Mouse (Mus musculus): ENCODE data around the gene Olfr270.

Olfr270 gene

DNA sequence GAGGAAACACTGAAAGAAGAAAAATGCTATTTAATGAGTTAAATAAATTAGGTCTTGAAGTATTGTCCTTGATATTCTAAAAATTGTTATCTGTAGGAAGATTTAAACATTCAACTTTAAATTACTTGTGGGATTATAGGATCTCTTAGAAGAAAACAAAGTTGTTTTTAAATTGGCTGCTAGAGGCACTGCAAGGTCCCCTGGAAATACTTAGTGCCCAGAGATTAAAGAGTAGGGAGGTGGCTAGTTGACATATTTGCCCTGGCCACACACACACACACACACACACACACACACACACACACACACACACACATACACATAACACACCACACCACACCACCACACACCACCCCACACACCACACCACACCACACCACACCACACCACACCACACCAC is at the start of gene Olfr270:
Gene Olfr270 (plus strand): TSS at position 301 of the 400 bp plus-strand sequence.
- no peak for DNase-seq

DNA sequence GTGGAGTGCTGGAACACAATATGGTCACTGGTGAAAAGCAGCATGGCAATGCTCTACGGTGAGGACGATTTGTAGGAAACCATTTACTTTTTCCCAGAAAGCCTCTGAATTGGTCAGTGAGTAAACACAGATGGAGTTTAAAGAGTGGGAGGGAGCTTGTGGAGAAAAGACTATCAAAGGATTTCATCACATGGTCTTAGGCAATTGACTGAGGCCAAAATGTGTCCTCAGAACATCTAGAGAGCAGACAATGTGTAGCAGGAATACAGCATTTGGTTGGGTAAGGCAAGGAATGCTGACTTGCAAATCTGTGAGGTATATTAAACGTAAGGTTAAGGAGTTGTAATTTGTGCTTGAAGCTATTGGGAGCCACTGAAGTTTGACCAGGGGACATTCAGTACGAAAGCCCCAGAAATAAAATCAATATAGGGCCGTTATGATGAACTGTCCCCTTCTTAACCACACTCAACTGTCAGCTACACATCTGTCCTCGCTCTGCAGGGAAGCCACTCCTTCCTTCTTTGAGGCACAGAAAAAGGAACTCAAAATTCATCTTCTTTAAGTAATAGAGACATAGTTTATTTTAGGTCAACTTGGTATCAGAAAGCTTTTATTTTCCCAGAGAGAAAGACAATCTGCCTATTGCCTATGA is 47.6 kb upstream of the Olfr270 start:
- DNase-seq: no peak

DNA sequence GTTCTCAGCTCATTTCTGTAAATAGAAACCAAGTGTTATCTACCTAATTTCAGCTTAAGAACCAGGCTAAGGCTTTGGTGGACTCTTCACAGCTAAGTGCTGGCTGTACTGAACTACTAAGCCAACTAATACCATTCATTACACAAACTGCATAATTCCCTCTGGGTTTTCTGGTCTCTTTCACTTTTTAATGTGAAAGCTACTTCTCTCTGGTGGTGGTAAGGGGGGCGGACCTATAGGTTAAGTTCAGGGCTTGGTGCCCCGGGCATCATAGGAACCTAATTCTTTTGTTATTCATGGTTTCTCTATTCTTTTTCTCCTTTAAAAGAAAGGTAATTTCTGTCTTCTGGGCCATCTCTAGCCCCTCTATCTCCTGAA is 47.0 kb upstream of the Olfr270 start:
- DNase-seq: no peak

DNA sequence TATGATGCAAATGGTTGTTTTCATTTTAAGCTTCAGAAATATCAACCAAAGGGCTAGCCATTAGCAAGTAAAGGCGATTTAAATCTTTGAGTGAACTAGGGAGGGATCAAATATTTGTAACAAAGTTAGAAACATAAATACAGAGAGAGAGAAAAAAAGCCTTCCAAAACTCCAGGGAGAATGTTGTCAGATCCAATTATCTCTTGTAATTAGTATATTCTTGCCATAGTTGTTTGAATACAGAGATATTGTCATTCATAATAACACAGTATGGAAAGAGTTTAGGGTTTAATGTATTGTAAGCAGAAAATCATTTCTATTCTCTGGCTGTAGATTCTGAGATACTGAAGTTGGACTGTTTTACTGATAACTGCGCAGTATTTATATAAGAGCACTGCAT is 45.3 kb upstream of the Olfr270 start, which contains the start of gene Olfr272:
Gene Olfr272 (minus strand): TSS at position 101 of the 400 bp plus-strand sequence.
- DNase-seq: no peak

DNA sequence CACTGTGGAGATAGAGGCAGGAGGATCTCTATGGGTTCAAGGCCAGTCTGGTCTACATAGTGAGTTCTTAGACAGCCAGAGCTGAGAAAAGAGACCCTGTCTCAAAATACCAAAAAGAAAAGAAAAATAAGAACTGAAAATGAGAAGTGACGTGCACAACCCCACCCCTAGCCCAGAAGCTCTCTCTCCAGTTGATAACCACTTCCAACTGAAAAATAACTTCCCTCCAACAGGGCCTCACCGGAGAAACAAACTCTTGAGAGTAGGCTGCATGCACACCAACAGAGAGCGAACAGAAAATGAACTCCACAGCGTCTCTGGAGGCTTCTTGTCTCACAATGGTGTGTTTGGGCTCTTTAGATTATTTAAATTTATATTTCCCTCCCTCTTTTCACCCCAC is 33.9 kb upstream of the Olfr270 start:
- DNase-seq: no peak

DNA sequence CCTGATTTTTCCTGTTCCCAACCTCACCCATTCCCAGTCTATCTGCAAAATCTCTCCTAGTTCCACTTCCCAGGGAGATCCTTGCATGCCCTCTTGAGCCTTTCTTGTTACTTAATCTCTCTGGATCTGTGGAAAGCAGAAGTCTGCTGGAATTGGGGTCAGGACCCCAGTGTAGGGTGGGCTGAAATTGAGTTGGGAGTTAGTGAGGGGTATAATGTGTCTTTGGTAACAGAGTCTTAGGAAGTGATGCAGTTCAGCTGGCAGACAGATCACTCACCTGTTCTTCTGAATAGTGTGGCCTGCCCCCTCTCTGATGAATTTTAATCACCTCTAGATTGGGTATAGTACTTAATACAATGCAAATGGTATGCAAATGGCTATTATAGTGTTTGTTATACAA is 17.7 kb upstream of the Olfr270 start:
- no peak for DNase-seq

DNA sequence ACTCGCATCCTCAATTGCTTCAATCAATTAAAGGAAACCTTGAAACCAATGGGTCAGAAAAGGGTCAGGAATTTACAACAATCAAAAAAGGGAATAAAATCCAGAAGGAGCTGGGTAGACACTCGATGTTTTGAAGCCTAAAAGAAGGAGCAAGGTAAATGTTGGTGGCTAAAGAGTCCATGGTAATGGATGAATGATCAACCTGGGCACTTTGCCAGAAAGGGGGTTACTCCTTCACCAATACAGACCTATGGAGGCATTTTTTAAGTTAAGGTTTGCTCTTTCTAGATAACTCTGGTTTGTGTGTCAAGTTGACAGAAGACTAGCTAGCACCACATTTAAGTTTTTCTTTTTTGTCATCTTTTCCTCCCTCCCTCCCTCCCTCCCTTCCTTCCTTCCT is 15.3 kb upstream of the Olfr270 start:
- DNase-seq: no peak

DNA sequence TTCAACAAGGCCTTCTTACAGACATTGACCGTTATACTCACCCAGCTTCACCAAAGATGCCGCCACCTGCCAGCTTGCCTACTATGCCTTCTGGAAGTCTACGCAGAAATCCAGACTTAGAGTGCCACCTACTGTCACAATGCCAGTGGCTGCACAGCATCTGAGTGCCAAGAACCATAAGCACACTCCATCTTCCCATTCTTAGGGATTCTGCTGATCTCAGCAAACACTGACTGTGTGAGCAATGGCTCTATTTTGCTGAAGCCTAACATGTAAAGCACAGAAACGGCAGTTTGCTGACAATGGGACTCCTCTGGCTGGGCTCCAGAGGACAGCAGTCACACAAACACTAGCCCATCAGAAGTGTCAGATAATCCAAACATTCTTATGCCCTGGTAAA is 5.7 kb upstream of the Olfr270 start:
- peak; percentile 20 to 29 for DNase-seq

DNA sequence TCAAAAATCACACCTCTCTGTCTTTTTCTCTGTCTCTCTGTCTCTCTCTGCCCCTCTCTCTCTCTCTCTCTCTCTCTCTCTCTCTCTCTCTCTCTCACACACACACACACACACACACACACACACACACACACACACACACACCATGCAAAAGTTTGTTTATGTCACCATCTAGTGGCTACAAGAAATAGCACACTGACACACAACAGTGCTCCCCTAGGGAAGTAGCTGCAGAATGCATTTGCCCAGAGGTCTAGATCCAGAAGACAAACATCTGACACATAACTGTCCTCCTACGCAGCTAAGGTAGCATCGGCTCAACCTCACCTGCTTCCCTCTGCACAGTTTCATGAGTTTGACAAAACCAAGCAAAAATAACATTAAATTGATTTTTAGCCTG is 20.9 kb downstream of the Olfr270 start:
- peak; percentile 7 to 18 for DNase-seq

DNA sequence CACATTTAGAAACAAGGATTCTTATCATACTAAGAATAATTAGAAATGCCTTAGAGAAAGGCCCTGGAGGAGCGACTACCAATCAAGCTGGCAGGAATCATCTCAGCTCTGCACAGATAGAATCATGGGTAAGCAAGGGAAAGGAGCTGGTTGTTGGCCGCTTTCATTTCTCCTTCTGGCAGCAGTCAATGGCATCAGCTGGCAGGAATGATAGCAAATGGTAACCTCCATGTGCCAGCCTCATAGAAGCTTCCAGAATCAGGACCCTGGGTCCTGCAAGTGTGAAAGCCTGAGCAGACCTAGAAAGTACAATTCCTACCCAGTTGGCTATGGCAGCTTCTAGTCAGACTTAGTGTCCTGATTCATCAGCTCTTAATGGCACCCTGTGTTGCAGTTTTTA is 21.9 kb downstream of the Olfr270 start:
- no peak for DNase-seq

DNA sequence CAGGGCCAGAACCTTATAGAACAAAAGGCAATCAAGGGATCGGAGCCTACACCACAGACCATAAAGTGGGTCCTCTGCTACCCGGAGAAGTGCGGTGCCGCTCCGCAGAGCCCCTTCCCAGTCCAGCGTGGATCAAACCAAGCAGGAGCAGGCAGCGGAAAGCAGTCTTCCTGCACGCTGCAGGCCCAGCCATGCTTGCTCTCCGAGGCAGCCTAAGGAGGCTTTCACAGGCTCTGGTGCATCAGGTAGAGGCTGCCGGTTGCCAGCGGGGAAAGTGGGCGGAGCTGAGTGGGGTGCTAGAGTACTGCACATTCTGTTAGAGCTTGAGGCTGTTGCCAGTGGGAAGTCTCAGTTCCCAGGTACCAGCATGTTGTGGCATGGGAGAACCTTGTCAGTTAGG is 24.9 kb downstream of the Olfr270 start, which contains the start of gene Nipsnap3a:
Gene Nipsnap3a (plus strand): TSS at position 25 of the 400 bp plus-strand sequence.
- no peak for DNase-seq

DNA sequence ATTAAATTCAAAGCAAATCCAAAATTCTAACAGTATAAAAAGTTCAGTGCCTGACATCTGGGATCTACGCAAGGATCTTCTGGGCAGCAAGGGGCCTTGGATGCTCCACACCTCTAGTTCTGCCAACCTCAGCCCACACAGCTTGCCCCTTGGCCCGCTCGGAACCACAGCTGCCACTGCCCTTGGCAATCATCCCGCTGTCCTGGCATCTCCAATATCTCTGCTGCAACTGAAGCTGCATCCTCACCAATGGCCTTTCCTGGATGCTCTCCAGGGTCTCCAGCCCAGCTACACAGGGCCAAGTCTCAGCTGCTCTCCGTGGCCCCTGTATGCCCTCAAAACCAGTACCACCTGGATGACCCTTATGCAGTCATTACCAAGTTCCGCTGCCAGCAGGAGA is 35.1 kb downstream of the Olfr270 start:
- no peak for DNase-seq

DNA sequence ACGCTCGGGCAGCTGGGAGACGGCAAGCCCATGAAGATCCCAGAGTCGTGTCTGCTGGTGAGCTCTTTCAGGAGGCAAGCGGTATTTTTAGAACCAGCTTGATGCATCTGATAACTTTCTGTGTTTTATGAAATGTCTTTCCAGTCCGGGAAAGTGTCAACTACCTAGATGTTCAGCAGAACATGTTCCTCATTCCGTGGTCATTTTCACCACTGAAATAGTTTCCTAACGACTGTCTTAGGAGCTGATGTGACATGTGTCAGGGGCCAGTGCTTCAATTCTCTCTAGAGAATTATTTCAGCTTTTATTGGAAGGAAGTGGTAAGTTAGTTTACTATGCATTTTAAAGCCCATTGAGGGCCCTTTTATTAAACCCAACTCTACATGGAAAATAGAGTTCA is 35.8 kb downstream of the Olfr270 start:
- DNase-seq: no peak

DNA sequence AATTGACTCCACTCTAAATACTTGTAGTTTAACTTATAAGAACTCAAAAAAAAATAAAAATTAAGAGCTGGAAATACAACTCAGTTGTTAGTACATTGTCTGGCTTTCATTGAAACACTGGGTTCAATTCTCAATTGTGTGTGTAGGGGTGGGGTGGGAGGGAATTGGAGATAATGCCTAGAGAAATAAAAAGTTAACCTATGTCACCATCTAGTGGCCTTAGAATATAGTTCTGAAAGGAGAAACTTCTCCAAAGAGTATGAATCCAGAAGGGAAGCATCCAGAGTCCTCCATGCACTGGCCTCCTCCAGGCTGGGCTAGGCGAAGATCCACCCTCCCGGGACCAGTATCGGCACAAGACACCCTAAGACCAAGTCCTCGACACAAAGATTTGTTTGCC is 44.8 kb downstream of the Olfr270 start:
- DNase-seq: no peak

DNA sequence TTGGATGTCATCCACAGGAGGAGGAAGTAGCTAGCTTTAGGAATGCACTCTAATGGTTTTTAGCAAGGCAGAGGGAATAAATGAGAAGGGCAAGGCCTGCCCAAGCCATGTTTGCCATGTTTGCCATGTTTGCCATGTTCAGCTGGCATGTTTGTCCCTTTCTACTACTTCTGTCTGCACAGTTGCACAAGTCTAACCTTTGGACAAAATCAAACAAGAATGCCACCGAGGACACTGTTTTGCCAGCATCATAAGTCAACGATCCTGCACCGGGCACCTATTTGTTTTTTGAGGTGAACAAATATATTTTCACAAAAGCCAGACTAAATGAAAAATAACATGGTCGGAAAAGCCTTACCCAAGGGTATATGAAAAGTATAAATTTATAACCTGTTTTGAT is 45.5 kb downstream of the Olfr270 start:
- DNase-seq: no peak

DNA sequence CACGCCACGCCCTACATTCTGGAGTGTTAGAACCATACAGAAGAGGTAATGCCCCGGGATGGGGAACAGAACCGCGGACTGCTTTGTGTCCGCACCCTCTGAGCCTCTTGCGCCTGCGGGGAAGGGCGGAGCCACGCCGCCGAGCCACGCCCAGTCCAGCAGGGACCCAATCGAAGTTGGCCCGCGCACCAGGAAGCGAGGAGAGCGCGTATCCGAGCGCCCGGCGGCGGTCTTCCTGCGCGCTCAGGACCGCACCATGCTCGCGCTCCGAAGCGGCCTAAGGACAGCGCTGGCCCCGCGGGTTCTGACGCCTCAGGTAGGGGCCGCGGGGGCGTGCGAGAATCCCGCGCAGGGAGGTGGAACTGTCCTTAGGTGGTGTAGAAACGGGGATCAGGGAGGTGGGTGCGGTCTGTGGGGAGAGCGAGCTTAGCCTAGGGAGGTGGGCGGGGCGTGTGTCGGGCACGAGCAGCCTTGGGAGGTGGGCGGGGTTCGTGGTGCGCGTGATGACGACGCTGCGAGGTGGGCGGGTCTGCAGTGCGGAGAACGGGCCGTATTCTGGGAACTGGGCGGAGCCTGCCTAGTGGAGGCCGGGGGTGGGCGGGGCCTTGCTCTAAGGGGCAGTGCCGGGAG is 47.5 kb downstream of the Olfr270 start, which contains the start of gene Nipsnap3b:
Gene Nipsnap3b (plus strand): TSS at position 149 of the 630 bp plus-strand sequence.
- peak; percentile 98 for DNase-seq

DNA sequence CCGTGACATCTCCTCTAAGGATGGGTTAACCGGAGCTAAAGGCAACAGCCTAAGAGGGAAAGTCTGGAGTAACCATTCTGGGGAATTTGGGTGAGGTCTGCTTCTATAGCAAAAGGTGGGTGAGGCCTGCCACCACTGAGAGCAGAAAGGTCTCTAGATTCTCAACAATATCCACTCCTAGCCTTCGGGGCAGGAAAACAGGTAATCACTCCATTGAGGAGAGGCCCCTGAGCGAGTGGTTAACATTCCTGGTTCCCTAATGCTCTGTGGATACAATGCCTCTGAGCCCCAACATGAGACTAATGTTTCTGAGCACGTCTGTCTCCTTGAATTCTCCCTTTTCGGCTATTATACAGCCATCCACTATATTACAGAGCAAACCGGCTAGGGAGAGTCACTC is 50.1 kb downstream of the Olfr270 start:
- no peak for DNase-seq

DNA sequence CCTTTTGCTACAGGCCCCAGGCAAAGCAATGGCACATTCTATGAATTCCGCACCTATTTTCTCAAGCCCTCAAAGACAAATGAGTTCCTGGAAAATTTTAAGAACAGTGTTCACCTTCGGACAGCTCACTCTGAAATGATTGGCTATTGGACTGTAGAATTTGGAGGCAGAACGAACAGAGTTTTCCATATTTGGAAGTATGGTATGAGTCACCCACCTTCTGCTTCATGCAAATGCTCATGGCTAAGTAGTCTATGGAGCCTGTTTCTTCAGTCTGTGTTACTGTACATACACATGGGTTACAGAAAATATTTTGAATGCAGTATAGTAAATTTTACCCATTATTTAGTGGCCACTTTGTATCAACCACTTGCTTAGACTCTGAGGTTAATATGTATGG is 50.7 kb downstream of the Olfr270 start:
- no peak for DNase-seq

DNA sequence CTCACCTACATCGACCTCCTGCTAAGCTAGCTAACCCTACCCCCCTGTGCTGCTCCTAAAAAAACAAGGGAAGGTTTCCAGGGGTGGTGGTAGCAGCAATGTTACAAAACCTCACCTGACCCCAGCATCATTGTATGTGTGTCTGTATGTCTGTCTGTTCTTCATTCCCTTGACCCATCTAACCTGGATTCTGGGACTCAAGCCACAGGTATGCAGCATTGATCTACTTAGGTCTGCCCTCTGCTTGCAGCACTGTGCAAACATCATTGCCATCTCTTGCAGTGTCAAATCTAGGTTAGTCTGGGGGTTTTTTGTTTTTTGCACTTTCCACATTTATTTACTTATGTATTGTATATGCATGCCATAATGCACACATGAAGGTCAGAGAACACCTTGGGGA is 54.0 kb downstream of the Olfr270 start:
- no peak for DNase-seq

Data from B cell, adult 2 months (primary cell).